Mouse (Mus musculus): ENCODE results near the gene Krtap9-5. TPM values are rescaled to one million over a fixed set of nuclear protein-coding genes. Genes with fewer than 3 reads are reported as not detected.

Krtap9-5 gene
- not detected in 2 replicates for polyA plus RNA-seq (2015; fragmentation: Nextera tagmentation; extraction: Ambion mirVana)

- no peak within 1 kb of the TSS for H3K4me3 ChIP-seq
- no peak within 1 kb of the TSS for H3K4me2 ChIP-seq (replicated peaks)
- no peaks in the 10 kb centered on the region for H3K36me3 ChIP-seq
- H3K9me3 ChIP-seq = no peaks in the 10 kb centered on the region
- H3K27me3 ChIP-seq = no peaks in the 10 kb centered on the region
- 93% methylated on average over 2 of the region's 2 CpGs for WGBS
- H3K4me1 ChIP-seq = no peaks in the 10 kb centered on the region
- H3K9ac ChIP-seq (replicated peaks) = no peak within 1 kb of the TSS
- H3K27ac ChIP-seq (replicated peaks) = no peak within 1 kb of the TSS
- no peak for ATAC-seq (replicated peaks)
These were observed at the start of gene Krtap9-5 for GRCm38 (mm10) chr11:99948175-99948574. TSS of gene Krtap9-5 (plus strand) at chr11:99948475.

DNA sequence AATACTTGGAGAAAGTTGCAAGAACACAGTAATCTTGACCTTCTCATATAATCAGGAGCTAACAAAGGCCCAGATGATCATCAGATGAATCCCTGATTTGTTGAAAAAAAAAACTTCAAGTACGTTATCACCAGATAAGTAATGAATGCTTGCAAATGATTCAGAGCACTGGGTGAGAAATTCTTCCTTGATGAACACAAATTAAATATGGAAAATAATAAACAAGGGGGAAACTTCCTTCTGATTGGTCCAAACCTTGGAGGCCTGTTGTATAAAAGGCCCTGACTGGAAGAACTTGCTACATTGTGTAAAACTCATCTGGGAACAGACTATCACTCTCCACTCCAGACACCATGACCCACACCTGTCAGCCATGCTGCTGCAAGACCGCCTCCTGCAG is 40.7 kb upstream of the Krtap9-5 start, which contains the start of gene Krtap31-1:
TSS of gene Krtap31-1 (plus strand) at position 301 of the 400 bp plus-strand sequence.
- Histone ChIP-seq H3K4me1 (no peaks in the 10 kb centered on the region), H3K4me3 (no peak within 1 kb of the TSS), H3K9ac (replicated peaks) (no peak within 1 kb of the TSS), H3K36me3 (no peaks in the 10 kb centered on the region), H3K27ac (replicated peaks) (no peak within 1 kb of the TSS), H3K9me3 (no peaks in the 10 kb centered on the region), H3K27me3 (no peaks in the 10 kb centered on the region), H3K4me2 (replicated peaks) (no peak within 1 kb of the TSS)
- ATAC-seq (replicated peaks) = no peak
- WGBS = 93% methylated on average over 2 of the region's 2 CpGs

DNA sequence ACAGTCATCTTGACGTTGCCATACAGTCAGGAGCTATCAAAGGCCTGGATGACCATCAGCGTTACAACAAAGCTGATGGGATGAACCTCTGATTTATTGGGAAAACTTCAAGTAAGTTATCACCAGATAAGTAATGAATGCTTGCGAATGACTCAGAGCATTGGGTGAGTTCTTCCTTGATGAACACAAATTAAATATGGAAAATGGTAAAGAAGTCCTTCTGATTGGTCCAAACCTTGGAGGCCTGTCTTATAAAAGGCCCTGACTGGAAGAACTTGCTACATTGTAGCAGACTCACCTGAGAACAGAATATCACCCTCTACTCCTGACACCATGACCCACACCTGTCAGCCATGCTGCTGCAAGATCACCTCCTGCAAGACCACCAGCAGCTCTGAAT is 33.8 kb upstream of the Krtap9-5 start, which contains the start of gene Gm11565:
TSS of gene Gm11565 (plus strand) at position 301 of the 400 bp plus-strand sequence.
- no peak within 1 kb of the TSS for H3K9ac ChIP-seq (replicated peaks)
- H3K27ac ChIP-seq (replicated peaks) = no peak within 1 kb of the TSS
- H3K4me2 ChIP-seq (replicated peaks) = no peak within 1 kb of the TSS
- no peaks in the 10 kb centered on the region for H3K36me3 ChIP-seq
- no peaks in the 10 kb centered on the region for H3K9me3 ChIP-seq
- no peak within 1 kb of the TSS for H3K4me3 ChIP-seq
- 90% methylated on average over 3 of the region's 3 CpGs for WGBS
- no peaks in the 10 kb centered on the region for H3K4me1 ChIP-seq
- no peak for ATAC-seq (replicated peaks)
- H3K27me3 ChIP-seq = no peaks in the 10 kb centered on the region

DNA sequence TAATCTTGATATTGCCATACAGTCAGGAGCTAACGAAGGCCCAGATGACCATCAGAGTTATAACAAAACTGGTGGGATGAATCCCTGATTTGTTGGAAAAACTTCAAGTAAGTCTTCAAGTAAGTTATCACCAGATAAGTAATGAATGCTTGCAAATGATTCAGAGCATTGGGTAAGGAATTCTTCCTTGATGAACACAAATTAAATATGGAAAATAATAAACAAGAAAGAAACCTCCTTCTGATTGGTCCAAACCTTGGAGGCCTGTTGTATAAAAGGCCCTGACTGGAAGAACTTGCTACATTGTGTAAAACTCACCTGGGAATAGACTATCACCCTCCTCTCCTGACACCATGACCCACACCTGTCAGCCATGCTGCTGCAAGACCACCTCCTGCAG is 12.3 kb upstream of the Krtap9-5 start, which contains the start of gene Krtap31-2:
TSS of gene Krtap31-2 (plus strand) at position 301 of the 400 bp plus-strand sequence.
- no peak within 1 kb of the TSS for H3K4me2 ChIP-seq (replicated peaks)
- no peaks in the 10 kb centered on the region for H3K4me1 ChIP-seq
- no peak within 1 kb of the TSS for H3K9ac ChIP-seq (replicated peaks)
- H3K27me3 ChIP-seq = no peaks in the 10 kb centered on the region
- 83% methylated on average over 1 of the region's 1 CpGs for WGBS
- H3K4me3 ChIP-seq = no peak within 1 kb of the TSS
- no peaks in the 10 kb centered on the region for H3K36me3 ChIP-seq
- H3K27ac ChIP-seq (replicated peaks) = no peak within 1 kb of the TSS
- no peak for ATAC-seq (replicated peaks)
- no peaks in the 10 kb centered on the region for H3K9me3 ChIP-seq

DNA sequence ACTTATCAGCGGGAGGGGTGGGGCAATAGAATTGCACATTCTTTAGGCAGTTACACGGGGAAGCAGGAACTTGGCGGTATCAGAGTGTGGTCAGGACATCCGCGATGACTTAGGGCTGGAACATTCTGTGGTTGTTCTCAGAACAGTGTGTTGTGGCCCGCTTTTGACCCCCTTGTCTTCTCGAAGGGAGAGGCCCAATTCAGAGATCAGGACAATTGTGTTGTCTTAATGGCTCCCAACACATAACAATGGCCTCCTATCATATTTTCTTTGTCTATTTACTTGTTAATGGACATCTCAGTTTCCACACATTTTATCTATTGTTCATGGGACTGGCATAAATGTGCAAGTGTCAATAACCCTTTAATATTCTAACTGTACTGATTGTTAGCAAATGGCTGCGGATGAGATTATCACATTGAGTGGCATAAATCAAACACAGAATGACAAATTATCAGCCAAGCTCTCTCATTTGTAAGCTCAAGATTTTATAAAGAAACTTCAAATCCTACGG is 10.5 kb upstream of the Krtap9-5 start:
- H3K27me3 ChIP-seq = no peaks in the 10 kb centered on the region
- H3K9me3 ChIP-seq = no peaks in the 10 kb centered on the region
- no peak overlapping the region for H3K4me3 ChIP-seq
- H3K9ac ChIP-seq (replicated peaks) = no peak overlapping the region
- no peak overlapping the region for H3K27ac ChIP-seq (replicated peaks)
- H3K36me3 ChIP-seq = no peaks in the 10 kb centered on the region
- no peak for ATAC-seq (replicated peaks)
- WGBS = 82% methylated on average over 9 of the region's 9 CpGs
- H3K4me2 ChIP-seq (replicated peaks) = no peak overlapping the region
- no peaks in the 10 kb centered on the region for H3K4me1 ChIP-seq

GRCm38 (mm10) chr11:99964213-99964612 is 15.9 kb downstream of the Krtap9-5 start:
- Histone ChIP-seq H3K27me3 (no peaks in the 10 kb centered on the region), H3K9me3 (no peaks in the 10 kb centered on the region), H3K27ac (replicated peaks) (no peak overlapping the region), H3K36me3 (no peaks in the 10 kb centered on the region), H3K4me2 (replicated peaks) (no peak overlapping the region), H3K9ac (replicated peaks) (no peak overlapping the region), H3K4me3 (no peak overlapping the region), H3K4me1 (no peaks in the 10 kb centered on the region)
- WGBS = 53% methylated on average over 6 of the region's 6 CpGs
- no peak for ATAC-seq (replicated peaks)

DNA sequence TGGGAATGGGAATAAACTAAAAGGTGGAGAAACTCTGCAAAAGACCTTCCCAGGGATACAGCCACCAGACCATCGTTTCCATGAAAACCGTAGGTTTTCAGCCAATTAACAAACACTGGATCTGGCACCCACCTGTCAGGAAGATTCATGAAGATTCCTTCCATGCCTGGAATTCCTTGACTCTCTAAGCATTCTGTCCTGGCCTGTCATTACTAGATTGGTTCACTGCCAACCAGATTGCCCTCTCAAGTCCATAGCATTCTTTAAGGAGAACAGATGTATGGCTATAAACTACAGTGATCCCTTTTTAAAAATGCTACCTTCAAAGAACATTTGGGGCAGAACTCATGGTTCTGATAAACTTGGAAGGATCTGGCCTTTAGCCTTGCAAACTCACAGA is 17.7 kb downstream of the Krtap9-5 start:
- H3K4me1 ChIP-seq = no peaks in the 10 kb centered on the region
- H3K27ac ChIP-seq (replicated peaks) = no peak overlapping the region
- no peaks in the 10 kb centered on the region for H3K36me3 ChIP-seq
- H3K4me3 ChIP-seq = no peak overlapping the region
- 77% methylated on average over 2 of the region's 2 CpGs for WGBS
- H3K9ac ChIP-seq (replicated peaks) = no peak overlapping the region
- no peaks in the 10 kb centered on the region for H3K9me3 ChIP-seq
- H3K4me2 ChIP-seq (replicated peaks) = no peak overlapping the region
- H3K27me3 ChIP-seq = no peaks in the 10 kb centered on the region
- ATAC-seq (replicated peaks) = no peak

- no peaks in the 10 kb centered on the region for H3K4me1 ChIP-seq
- H3K4me3 ChIP-seq = no peak within 1 kb of the TSS
- H3K27me3 ChIP-seq = no peaks in the 10 kb centered on the region
- no peak within 1 kb of the TSS for H3K9ac ChIP-seq (replicated peaks)
- no peak within 1 kb of the TSS for H3K4me2 ChIP-seq (replicated peaks)
- H3K9me3 ChIP-seq = no peaks in the 10 kb centered on the region
- no peak for ATAC-seq (replicated peaks)
- H3K27ac ChIP-seq (replicated peaks) = no peak within 1 kb of the TSS
- H3K36me3 ChIP-seq = no peaks in the 10 kb centered on the region
- WGBS = 77% methylated on average over 5 of the region's 5 CpGs
These were observed 30.7 kb downstream of the Krtap9-5 start, which contains the start of gene Krtap29-1 for GRCm38 (mm10) chr11:99978953-99979352. TSS of gene Krtap29-1 (minus strand) at chr11:99979053.

GRCm38 (mm10) chr11:99982731-99983130 is 34.5 kb downstream of the Krtap9-5 start:
- no peak overlapping the region for H3K4me3 ChIP-seq
- H3K9me3 ChIP-seq = no peaks in the 10 kb centered on the region
- peaks cover 13% of the 10 kb centered on the region for H3K4me1 ChIP-seq
- H3K27me3 ChIP-seq = no peaks in the 10 kb centered on the region; the same call in 1 of the 2 replicates
- no peak overlapping the region for H3K4me2 ChIP-seq (replicated peaks)
- no peak overlapping the region for H3K27ac ChIP-seq (replicated peaks)
- ATAC-seq (replicated peaks) = no peak
- WGBS = 87% methylated on average over 9 of the region's 9 CpGs
- no peaks in the 10 kb centered on the region for H3K36me3 ChIP-seq
- H3K9ac ChIP-seq (replicated peaks) = no peak overlapping the region

DNA sequence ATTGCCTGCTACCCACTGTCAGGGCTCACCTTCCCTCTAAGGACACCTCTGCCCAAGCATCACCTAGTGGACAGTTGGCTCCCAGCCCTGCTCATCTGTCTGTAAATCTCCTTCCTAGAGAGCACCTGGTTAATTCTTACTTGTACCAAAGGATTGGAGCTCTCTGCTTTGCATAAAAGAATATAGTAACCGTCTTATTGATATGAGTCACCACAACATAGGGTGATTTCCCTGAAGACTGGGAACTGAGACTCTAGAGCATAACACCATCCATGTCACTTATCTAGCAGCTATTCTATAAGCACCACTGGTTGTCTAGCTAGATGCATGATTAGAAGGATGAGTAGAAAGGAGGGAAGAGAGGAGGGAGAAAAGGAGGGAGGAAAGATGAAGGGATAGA is 35.2 kb downstream of the Krtap9-5 start:
- 91% methylated on average over 1 of the region's 1 CpGs for WGBS
- H3K27me3 ChIP-seq = no peaks in the 10 kb centered on the region; the same call in 1 of the 2 replicates
- ATAC-seq (replicated peaks) = no peak

DNA sequence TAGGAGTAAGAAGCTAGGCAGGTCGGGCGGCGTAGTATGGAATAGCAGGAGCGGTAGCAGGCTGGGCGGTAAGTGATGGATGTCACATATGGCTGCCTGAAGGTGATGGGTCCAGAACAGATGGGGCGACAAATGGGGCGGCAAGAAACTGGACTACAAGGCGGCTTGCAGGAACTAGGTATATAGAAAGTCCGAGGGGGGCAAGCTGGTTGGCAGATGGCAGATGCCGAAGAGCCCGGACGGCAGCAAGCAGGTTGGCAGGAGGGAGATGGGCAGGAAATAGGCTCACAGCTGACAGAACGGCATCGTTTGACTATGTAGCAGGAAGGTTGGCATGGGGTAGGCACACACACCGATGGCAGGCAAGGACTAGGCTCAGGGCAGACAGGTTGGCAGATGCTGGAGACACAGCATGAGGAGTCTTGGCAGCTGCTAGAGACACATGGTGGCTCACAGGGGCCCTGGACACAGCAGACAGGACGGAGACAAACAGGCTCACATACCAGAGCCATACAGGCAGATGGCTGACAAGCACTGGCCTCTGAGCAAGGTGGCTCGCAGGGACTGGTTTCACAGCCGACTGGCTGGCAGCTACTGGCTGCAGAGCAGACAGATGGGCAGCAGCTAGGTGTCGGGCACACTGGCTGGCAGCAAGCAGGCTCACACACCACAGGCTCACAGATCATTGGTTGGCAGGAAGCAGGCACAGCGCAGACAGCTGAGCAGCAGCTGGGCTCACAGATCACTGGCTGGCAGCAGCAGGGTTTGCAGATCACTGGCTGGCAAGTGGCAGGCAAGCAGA is 37.2 kb downstream of the Krtap9-5 start:
- WGBS = 73% methylated on average over 20 of the region's 20 CpGs
- Histone ChIP-seq H3K27ac (replicated peaks) (peak overlapping the region; percentile 72), H3K36me3 (no peaks in the 10 kb centered on the region), H3K4me3 (no peak overlapping the region), H3K9me3 (no peaks in the 10 kb centered on the region), H3K4me1 (peaks cover 13% of the 10 kb centered on the region), H3K9ac (replicated peaks) (no peak overlapping the region), H3K27me3 (no peaks in the 10 kb centered on the region; the same call in 1 of the 2 replicates), H3K4me2 (replicated peaks) (peak overlapping the region; percentile 10; the same call in 1 of the 2 replicates)
- ATAC-seq (replicated peaks) = peak; percentile 91

More for the DNA sequence above, 35.2 kb downstream of the Krtap9-5 start:
- peaks cover 13% of the 10 kb centered on the region for H3K4me1 ChIP-seq
- no peak overlapping the region for H3K27ac ChIP-seq (replicated peaks)
- no peak overlapping the region for H3K4me2 ChIP-seq (replicated peaks)
- H3K9ac ChIP-seq (replicated peaks) = no peak overlapping the region
- H3K9me3 ChIP-seq = no peaks in the 10 kb centered on the region
- H3K36me3 ChIP-seq = no peaks in the 10 kb centered on the region
- H3K4me3 ChIP-seq = no peak overlapping the region

- 84% methylated on average over 8 of the region's 8 CpGs for WGBS
- no peaks in the 10 kb centered on the region for H3K9me3 ChIP-seq
- H3K27ac ChIP-seq (replicated peaks) = peak within 1 kb of the TSS; percentile 72
- H3K4me1 ChIP-seq = peaks cover 16% of the 10 kb centered on the region
- no peaks in the 10 kb centered on the region for H3K36me3 ChIP-seq
- H3K4me3 ChIP-seq = no peak within 1 kb of the TSS
- no peaks in the 10 kb centered on the region; the same call in 1 of the 2 replicates for H3K27me3 ChIP-seq
- no peak within 1 kb of the TSS for H3K9ac ChIP-seq (replicated peaks)
- ATAC-seq (replicated peaks) = no peak; the same call in 1 of the 2 replicates
- peak within 1 kb of the TSS; percentile 10; the same call in 1 of the 2 replicates for H3K4me2 ChIP-seq (replicated peaks)
These were observed 37.9 kb downstream of the Krtap9-5 start, which contains the start of gene Krtap16-1 for GRCm38 (mm10) chr11:99986180-99986647. TSS of gene Krtap16-1 (minus strand) at chr11:99986597.

All from forebrain, embryonic 15.5 days (tissue).